Mouse (Mus musculus) embryonic facial prominence, embryonic 11.5 days (tissue): ENCODE data around the gene Rhbdd3. TPM values are rescaled to one million over a fixed set of nuclear protein-coding genes. Genes with fewer than 3 reads are reported as not detected.

Experiments
- ATAC-seq: fragments of 200-750 bp; cut with Nextera tagmentation; replicated peaks from 2 replicates; pipeline ENCODE4 v1.8.0; 2017; ENCODE audit warnings: low read depth; ENCODE audit not compliant: insufficient number of reproducible peaks, low FRiP score, low TSS enrichment
- DNase-seq: peaks from one replicate; pipeline ENCODE4 v3.0.0-alpha.2; 2015; ENCODE audit warnings: low spot score
- H3K27ac ChIP-seq: fragments of 300-500 bp; sonication (generic); replicated peaks from 2 replicates; pipeline ENCODE4 v1.5.1; 2014; ENCODE audit warnings: mild to moderate bottlenecking, low read depth, low read length, control low read depth
- H3K27me3 ChIP-seq: fragments of 300-500 bp; sonication (generic); 2 replicates; pipeline ENCODE4 v1.6.1; 2014; ENCODE audit warnings: mild to moderate bottlenecking, low read length, moderate library complexity, mixed read lengths; ENCODE audit not compliant: control insufficient read depth, insufficient read depth
- H3K36me3 ChIP-seq: fragments of 300-500 bp; sonication (generic); replicated peaks from 2 replicates; pipeline ENCODE4 v1.6.1; 2014; ENCODE audit warnings: low read depth, mild to moderate bottlenecking, low read length, moderate library complexity, mixed read lengths; ENCODE audit not compliant: control insufficient read depth, insufficient read depth
- H3K4me1 ChIP-seq: fragments of 300-500 bp; sonication (generic); 2 replicates; pipeline ENCODE4 v1.6.1; 2014; ENCODE audit warnings: low read length, mixed read lengths; ENCODE audit not compliant: control insufficient read depth, insufficient read depth
- H3K4me2 ChIP-seq: fragments of 300-500 bp; sonication (generic); 2 replicates; pipeline ENCODE4 v1.6.1; 2014; ENCODE audit warnings: low read depth, mild to moderate bottlenecking, control low read depth, low read length, moderate library complexity
- H3K4me3 ChIP-seq: fragments of 300-500 bp; sonication (generic); 2 replicates; pipeline ENCODE4 v1.5.1; 2014; ENCODE audit warnings: low read depth, low read length, control low read depth
- H3K9ac ChIP-seq: fragments of 300-500 bp; sonication (generic); replicated peaks from 2 replicates; pipeline ENCODE4 v1.6.1; 2014; ENCODE audit warnings: mild to moderate bottlenecking, control low read depth, low read length
- H3K9me3 ChIP-seq: fragments of 300-500 bp; sonication (generic); replicated peaks from 2 replicates; pipeline ENCODE4 v1.6.1; 2016; ENCODE audit warnings: mild to moderate bottlenecking, low read length, inconsistent platforms, mixed read lengths; ENCODE audit not compliant: control insufficient read depth
- WGBS: fragments of 180-500 bp; shearing (Covaris S2); extraction: QIAGEN DNeasy Blood & Tissue Kit; methylation state at CpG from one replicate; pipeline ENCODE4 v1.1.7; 2014; 5-methylcytosine and 5-hydroxymethylcytosine counted together
- polyA plus RNA-seq: library from polyadenylated mRNA; unstranded; fragments of >200 nt; fragmentation: Nextera tagmentation; extraction: Ambion mirVana; gene quantifications from 2 replicates; pipeline ENCODE4 v1.2.1, GENCODE M21; 2014

Rhbdd3 gene
- polyA plus RNA-seq = 15.3 and 21.4 TPM in 2 replicates

GRCm38 (mm10) chr11:5098736-5099542 lies at the start of gene Rhbdd3, which contains the start of gene Ewsr1:
Rhbdd3 (plus strand) TSS chr11:5098926.
Ewsr1 (minus strand) TSS chr11:5099266.
- H3K27ac ChIP-seq = peak within 1 kb of the TSS; percentile 96
- no peaks in the 10 kb centered on the region for H3K36me3 ChIP-seq
- peak within 1 kb of the TSS; percentile 86 for H3K4me2 ChIP-seq
- ATAC-seq (peak; percentile 82), DNase-seq (peak; percentile 95)
- H3K27me3 ChIP-seq = no peaks in the 10 kb centered on the region
- peak within 1 kb of the TSS; percentile 97 for H3K9ac ChIP-seq
- WGBS = under 1% methylated on average over 92 of the region's 92 CpGs
- H3K4me3 ChIP-seq = peak within 1 kb of the TSS; percentile 99
- no peaks in the 10 kb centered on the region for H3K9me3 ChIP-seq
- H3K4me1 ChIP-seq = no peaks in the 10 kb centered on the region

GRCm38 (mm10) chr11:5051629-5052028 lies 47.1 kb upstream of the Rhbdd3 start:
- Histone ChIP-seq H3K4me3 (no peak overlapping the region), H3K9ac (no peak overlapping the region), H3K4me2 (no peak overlapping the region), H3K27me3 (peaks cover 13% of the 10 kb centered on the region), H3K4me1 (no peaks in the 10 kb centered on the region; the same call in 1 of the 2 replicates), H3K36me3 (no peaks in the 10 kb centered on the region), H3K9me3 (no peaks in the 10 kb centered on the region), H3K27ac (no peak overlapping the region)
- WGBS = 67% methylated on average over 10 of the region's 10 CpGs
- ATAC-seq = no peak
- DNase-seq = no peak

- no peaks in the 10 kb centered on the region; the same call in 1 of the 2 replicates for H3K4me1 ChIP-seq
- no peak for ATAC-seq
- DNase-seq = no peak
- no peak overlapping the region for H3K27ac ChIP-seq
- H3K9me3 ChIP-seq = no peaks in the 10 kb centered on the region
- peaks cover 20% of the 10 kb centered on the region for H3K27me3 ChIP-seq
- H3K9ac ChIP-seq = no peak overlapping the region
- 74% methylated on average over 10 of the region's 10 CpGs for WGBS
- no peak overlapping the region for H3K4me2 ChIP-seq
- H3K4me3 ChIP-seq = no peak overlapping the region
- no peaks in the 10 kb centered on the region for H3K36me3 ChIP-seq
These were observed 46.4 kb upstream of the Rhbdd3 start for GRCm38 (mm10) chr11:5052200-5052854.

- Histone ChIP-seq H3K27me3 (peaks cover 36% of the 10 kb centered on the region), H3K4me2 (no peak overlapping the region), H3K9me3 (no peaks in the 10 kb centered on the region), H3K27ac (no peak overlapping the region), H3K36me3 (no peaks in the 10 kb centered on the region), H3K9ac (no peak overlapping the region), H3K4me3 (no peak overlapping the region), H3K4me1 (peaks cover 2% of the 10 kb centered on the region; the same call in 1 of the 2 replicates)
- ATAC-seq (no peak), DNase-seq (no peak)
- WGBS = 87% methylated on average over 14 of the region's 14 CpGs
These were observed 44.6 kb upstream of the Rhbdd3 start for GRCm38 (mm10) chr11:5054151-5054550.

GRCm38 (mm10) chr11:5054874-5055273 lies 43.9 kb upstream of the Rhbdd3 start:
- H3K9ac ChIP-seq = no peak overlapping the region
- H3K4me2 ChIP-seq = no peak overlapping the region
- H3K9me3 ChIP-seq = no peaks in the 10 kb centered on the region
- H3K4me1 ChIP-seq = peaks cover 2% of the 10 kb centered on the region; the same call in 1 of the 2 replicates
- no peak overlapping the region for H3K4me3 ChIP-seq
- DNase-seq = no peak
- H3K36me3 ChIP-seq = no peaks in the 10 kb centered on the region
- no peak for ATAC-seq
- H3K27me3 ChIP-seq = peaks cover 43% of the 10 kb centered on the region
- no peak overlapping the region for H3K27ac ChIP-seq
- 61% methylated on average over 6 of the region's 6 CpGs for WGBS

- no peak overlapping the region for H3K9ac ChIP-seq
- H3K36me3 ChIP-seq = no peaks in the 10 kb centered on the region
- ATAC-seq (no peak), DNase-seq (peak; percentile 46)
- H3K4me2 ChIP-seq = no peak overlapping the region
- H3K4me3 ChIP-seq = no peak overlapping the region
- H3K27ac ChIP-seq = no peak overlapping the region
- WGBS = 27% methylated on average over 23 of the region's 23 CpGs
- H3K4me1 ChIP-seq = peaks cover 3% of the 10 kb centered on the region
- H3K27me3 ChIP-seq = peaks cover 57% of the 10 kb centered on the region
- no peaks in the 10 kb centered on the region for H3K9me3 ChIP-seq
These were observed 42.5 kb upstream of the Rhbdd3 start for GRCm38 (mm10) chr11:5055945-5056938.

GRCm38 (mm10) chr11:5057064-5057463 lies 41.7 kb upstream of the Rhbdd3 start:
- Histone ChIP-seq H3K27ac (no peak overlapping the region), H3K9me3 (no peaks in the 10 kb centered on the region), H3K4me1 (peaks cover 11% of the 10 kb centered on the region), H3K27me3 (peaks cover 65% of the 10 kb centered on the region), H3K36me3 (no peaks in the 10 kb centered on the region), H3K9ac (no peak overlapping the region), H3K4me2 (no peak overlapping the region), H3K4me3 (no peak overlapping the region)
- ATAC-seq = no peak
- WGBS = 47% methylated on average over 8 of the region's 8 CpGs
- DNase-seq = no peak
